Mouse (Mus musculus): ENCODE results near the gene Cep350.

DNA sequence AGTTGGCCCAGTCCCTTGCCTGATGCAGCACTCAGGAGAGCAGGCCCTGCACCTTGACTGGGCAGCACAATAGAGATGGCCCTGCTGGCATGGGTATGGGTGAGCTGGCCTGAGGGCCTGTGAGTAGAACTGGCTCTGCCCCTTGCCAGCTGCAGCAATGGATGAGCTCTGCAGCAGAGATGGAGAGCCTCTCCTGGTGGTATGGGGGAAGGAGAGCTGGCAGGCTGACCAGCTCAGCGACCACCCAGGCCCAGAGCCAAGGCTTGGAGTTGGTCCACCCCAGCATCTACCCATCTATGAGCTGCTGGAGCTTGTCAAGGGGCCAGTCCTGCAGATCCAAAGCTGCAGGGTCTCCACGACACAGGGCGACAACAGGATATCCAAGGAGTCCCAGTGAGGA lies 69.5 kb downstream of the Cep350 start:
- TF ChIP-seq CTCF (IDR thresholded peaks at IDR 0.05; ENCODE audit: control insufficient read depth, insufficient read depth, low read length), result no peak
- no peak for TF ChIP-seq POLR2A (IDR thresholded peaks at IDR 0.05; ENCODE audit: borderline replicate concordance, control insufficient read depth, low read depth, low read length)

All from bone marrow, adult 2 months (tissue).